ENCODE assay signal across 12 mouse cellular contexts in genomic region chr7:64503641-64504040, GRCm38 (mm10). TPM values are rescaled to one million over a fixed set of nuclear protein-coding genes. Genes with fewer than 3 reads are reported as not detected.
DNase-seq lines count a peak whose midpoint lies in the region; ATAC-seq and TF ChIP-seq lines count a peak whose summit lies in the region.
"Had no signal": no experiment of that assay in that cellular context is flagged by ENCODE, and none has a peak within 500 bp of the region (broad histone marks: within the 10 kb centered on the region; RNA-seq: fewer than 3 reads in every experiment).

No protein-coding gene starts in this region.

- 74% methylated on average over 6 of the region's 6 CpGs for WGBS in forebrain, embryonic 12.5 days
- 65% methylated on average over 6 of the region's 6 CpGs for WGBS in neural tube, embryonic 15.5 days

- H3K9ac ChIP-seq in forebrain, embryonic 12.5 days, result peak overlapping the region; percentile 96; the same call in 1 of the 2 replicates
- peak overlapping the region; percentile 99; the same call in 1 of the 2 replicates for H3K9ac ChIP-seq in neural tube, embryonic 15.5 days (replicated peaks)
- H3K9ac ChIP-seq: embryonic facial prominence, embryonic 12.5 days had no signal

- no peaks in the 10 kb centered on the region for H3K9me3 ChIP-seq in forebrain, embryonic 12.5 days
- no peaks in the 10 kb centered on the region for H3K9me3 ChIP-seq in neural tube, embryonic 15.5 days (replicated peaks)
- H3K9me3 ChIP-seq: embryonic facial prominence, embryonic 12.5 days had no signal

- H3K27ac ChIP-seq in left cerebral cortex, adult 2 months, result peak overlapping the region; percentile 99
- no peak overlapping the region for H3K27ac ChIP-seq in forebrain, embryonic 12.5 days
- H3K27ac ChIP-seq in neural tube, embryonic 15.5 days (replicated peaks), result no peak overlapping the region
- H3K27ac ChIP-seq: embryonic facial prominence, embryonic 12.5 days had no signal

- DNase-seq in left cerebral cortex, adult 2 months (ENCODE audit: extremely low spot score in 1 of 2, low spot score in 2 of 2), result peak; percentile 7 to 17
- no peak for DNase-seq in left cerebral cortex, adult 11 months (ENCODE audit: low spot score)
- DNase-seq in layer of hippocampus, postnatal 10 days (ENCODE audit: low spot score in 2 of 2), result peak; percentile 6 to 19
- no peak for DNase-seq in urinary bladder, postnatal 10 days (ENCODE audit: low spot score)
- DNase-seq: lung, adult 2 months; right cerebral cortex, adult 18-20 months had no signal

- intact Hi-C loops in left cerebral cortex, adult 2 months (cut with DNase I), result loop anchor here (2.0 to 5.0 kb wide), 7 partner anchors 51 to 239 kb away; partner anchors contain the start of genes Mcee and Mphosph10

- H3K4me2 ChIP-seq in forebrain, embryonic 12.5 days, result peak overlapping the region; percentile 73
- H3K4me2 ChIP-seq in neural tube, embryonic 15.5 days, result peak overlapping the region; percentile 71
- H3K4me2 ChIP-seq: embryonic facial prominence, embryonic 12.5 days had no signal

- H3K4me3 ChIP-seq in left cerebral cortex, adult 2 months, result peak overlapping the region; percentile 88
- H3K4me3 ChIP-seq in forebrain, embryonic 12.5 days (replicated peaks), result peak overlapping the region; percentile 85
- peak overlapping the region; percentile 76 for H3K4me3 ChIP-seq in neural tube, embryonic 15.5 days (replicated peaks)

- no peaks in the 10 kb centered on the region for H3K36me3 ChIP-seq in forebrain, embryonic 12.5 days (replicated peaks)
- H3K36me3 ChIP-seq in neural tube, embryonic 15.5 days, result no peaks in the 10 kb centered on the region
- H3K36me3 ChIP-seq: embryonic facial prominence, embryonic 12.5 days had no signal

- peaks cover 46% of the 10 kb centered on the region for H3K4me1 ChIP-seq in forebrain, embryonic 12.5 days
- peaks cover 62% of the 10 kb centered on the region for H3K4me1 ChIP-seq in neural tube, embryonic 15.5 days
- H3K4me1 ChIP-seq: embryonic facial prominence, embryonic 12.5 days had no signal

- no peak for ATAC-seq in forebrain, embryonic 12.5 days (ENCODE audit: low FRiP score)
- ATAC-seq in neural tube, embryonic 15.5 days (ENCODE audit: low FRiP score), result no peak
- ATAC-seq in monocyte, adult 5-6 weeks (replicated peaks; ENCODE audit: insufficient number of reproducible peaks, low FRiP score, low TSS enrichment, poor library complexity, severe bottlenecking), result no peak
- ATAC-seq: intestine, embryonic 16.5 days had no signal

- H3K27me3 ChIP-seq in forebrain, embryonic 12.5 days, result peaks cover 15% of the 10 kb centered on the region
- H3K27me3 ChIP-seq in neural tube, embryonic 15.5 days (replicated peaks), result no peaks in the 10 kb centered on the region
- H3K27me3 ChIP-seq: CH12.LX had no signal

- TF ChIP-seq CTCF in left cerebral cortex, adult 2 months (IDR thresholded peaks at IDR 0.05), result no peak

RNA-seq across cellular contexts. Expression of gene Apba2, which starts 2.1 kb away (rescaled TPM):
- 100 to 1,000 TPM; 261 to 283 TPM for total RNA-seq in left cerebral cortex, adult 2 months (2021)
- polyA plus RNA-seq in forebrain, embryonic 12.5 days (2016; fragmentation: Nextera tagmentation; extraction: Ambion mirVana), result 101 and 106 TPM in 2 replicates
- 100 to 1,000 TPM; 300 to 305 TPM for total RNA-seq in layer of hippocampus, postnatal 10 days (2021)
- 144 and 178 TPM in 2 replicates for polyA plus RNA-seq in neural tube, embryonic 15.5 days (2015; fragmentation: Nextera tagmentation; extraction: Ambion mirVana)
- not detected in 3 replicates for total RNA-seq in monocyte, adult 5-6 weeks (2017)
- total RNA-seq: CH12.LX had no signal

Comparison
In these comparisons a context has a peak if more than half of its experiments do, and no peak if none do; other contexts are left out.
1. DNase-seq: peak in left cerebral cortex, adult 2 months (2 of 2) and layer of hippocampus, postnatal 10 days (2 of 2); none in left cerebral cortex, adult 11 months (single experiment) and urinary bladder, postnatal 10 days (single experiment).
2. RNA of gene Apba2, which starts 2.1 kb away (total RNA-seq): 300 to 305 TPM in layer of hippocampus, postnatal 10 days and 261 to 283 TPM in left cerebral cortex, adult 2 months; not detected in monocyte, adult 5-6 weeks; every median in the first group is over 100 times any median in the second.
3. Peak in every context shown above with its lines, with median percentiles within 50 percentile points of each other: H3K4me3 ChIP-seq.